Mouse (Mus musculus) testis, postnatal 14 days (tissue): ENCODE results near the gene Rfc2.

Source experiments
- DNase-seq: peaks from one replicate; pipeline ENCODE4 v3.0.0; 2021; ENCODE audit warnings: low spot score

Gene Rfc2

GRCm38 (mm10) chr5:134609916-134610643, 28.9 kb downstream of the Rfc2 start:
- no peak for DNase-seq

DNA sequence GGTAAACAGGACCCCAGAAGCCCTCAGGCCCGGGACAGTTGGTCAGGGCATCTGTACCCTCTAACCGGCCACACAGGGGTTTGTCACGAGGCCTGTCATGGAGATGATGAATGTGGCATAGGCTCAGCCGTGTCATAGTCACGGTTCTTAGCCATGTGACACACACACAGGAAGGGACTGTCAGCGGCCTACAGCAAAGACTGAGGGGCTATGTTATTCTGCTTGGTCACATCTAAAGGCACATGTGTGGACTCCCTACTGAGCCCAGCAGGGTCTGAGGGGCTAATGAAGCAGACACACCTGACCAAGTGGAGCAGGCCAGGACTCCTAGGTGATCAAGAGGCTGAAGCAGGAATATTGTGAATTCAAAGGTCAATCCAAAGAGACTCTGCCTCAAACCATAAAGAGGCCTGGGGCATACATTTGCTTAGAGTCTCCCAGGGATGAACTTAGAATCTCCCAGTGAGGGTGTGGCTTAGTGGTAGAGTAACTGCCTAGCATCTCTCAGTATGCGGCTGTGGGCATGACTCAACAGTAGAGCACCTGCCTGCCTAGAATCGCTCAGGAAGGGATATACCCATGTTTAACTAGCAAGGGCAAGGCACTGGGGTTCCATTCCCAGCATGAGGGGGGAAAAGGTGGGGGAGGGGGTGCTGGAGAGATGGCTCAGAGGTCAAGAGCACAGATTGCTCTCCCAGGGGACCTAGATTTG, 30.8 kb downstream of the Rfc2 start:
- no peak for DNase-seq

- DNase-seq, result no peak
Measured at GRCm38 (mm10) chr5:134613727-134614126, 32.6 kb downstream of the Rfc2 start.

- no peak for DNase-seq
Measured at GRCm38 (mm10) chr5:134614296-134614695, 33.1 kb downstream of the Rfc2 start.

DNA sequence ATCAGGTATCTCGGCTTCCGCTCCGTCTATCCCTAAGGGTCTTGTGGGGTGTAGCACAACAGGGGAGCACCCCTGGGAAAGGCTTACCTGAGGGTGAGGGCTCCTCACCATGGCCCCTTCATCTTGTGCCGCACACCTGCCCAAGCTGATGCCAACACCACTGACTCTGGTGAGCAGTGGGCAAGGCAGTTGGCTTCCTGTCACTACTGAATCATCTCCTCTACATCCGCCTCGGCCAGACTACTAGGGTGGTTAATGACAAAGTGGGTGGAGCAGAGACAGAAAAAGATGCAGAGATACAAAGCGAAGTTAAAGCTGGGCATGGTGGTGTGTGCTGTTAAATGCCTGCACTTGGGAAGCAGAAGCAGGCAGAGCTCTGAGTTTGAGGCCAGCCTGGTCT, 33.6 kb downstream of the Rfc2 start, which contains the start of gene Lat2:
Lat2 (minus strand) TSS at position 224 of the 400 bp plus-strand sequence.
- no peak for DNase-seq

GRCm38 (mm10) chr5:134615380-134615779, 34.2 kb downstream of the Rfc2 start:
- no peak for DNase-seq

- DNase-seq, result no peak
Measured at GRCm38 (mm10) chr5:134615780-134616179, 34.6 kb downstream of the Rfc2 start.

GRCm38 (mm10) chr5:134617071-134617470, 35.9 kb downstream of the Rfc2 start:
- no peak for DNase-seq

DNA sequence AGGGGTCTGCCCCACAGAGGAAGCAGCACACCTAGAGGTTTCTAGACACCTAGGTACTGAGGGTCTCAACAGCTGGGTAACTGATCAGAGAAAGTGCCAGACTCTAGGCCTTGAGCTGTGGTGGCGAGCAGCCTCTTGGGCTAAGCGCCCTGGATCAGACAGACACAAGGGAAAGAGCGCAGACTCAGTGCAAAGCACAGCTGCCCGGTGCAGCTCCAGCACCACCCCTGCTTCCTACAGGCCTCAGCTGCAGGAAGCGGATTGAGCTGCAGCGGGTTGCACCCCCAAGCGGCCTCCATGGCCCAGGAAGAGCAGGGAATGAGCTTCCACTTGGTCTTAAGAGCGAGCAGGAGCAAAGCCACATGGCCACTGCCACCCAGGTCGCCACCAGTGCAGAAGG, 39.3 kb downstream of the Rfc2 start:
- DNase-seq, result no peak

DNA sequence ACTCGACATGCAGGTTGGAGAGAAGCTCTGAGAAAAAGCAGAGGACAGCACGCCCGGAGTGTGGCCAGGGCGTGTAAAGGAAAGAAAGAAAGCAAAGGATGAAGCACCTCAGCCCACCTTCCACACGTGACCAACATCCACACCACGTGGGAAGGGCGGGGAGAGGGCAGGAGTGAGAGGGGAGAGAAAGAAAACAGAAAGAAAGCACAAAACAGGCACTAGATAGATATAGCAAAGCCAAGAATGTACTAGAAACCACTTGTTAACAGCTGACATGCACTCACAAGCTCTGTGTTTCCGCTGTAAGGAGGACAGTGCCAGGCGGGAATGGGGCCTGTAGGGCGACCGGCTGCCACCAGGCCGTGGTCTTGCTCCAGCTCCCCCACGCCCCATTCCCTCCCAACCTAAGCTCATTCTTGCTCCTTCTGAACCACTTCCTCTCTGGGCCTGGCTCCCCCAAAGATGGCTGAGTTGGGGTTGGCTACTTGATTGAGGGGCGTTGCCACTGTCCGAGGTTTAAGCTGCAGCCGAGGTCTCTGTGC, 40.0 kb downstream of the Rfc2 start:
- no peak for DNase-seq

- DNase-seq, result no peak
Measured at GRCm38 (mm10) chr5:134622069-134622468, 40.9 kb downstream of the Rfc2 start.

DNA sequence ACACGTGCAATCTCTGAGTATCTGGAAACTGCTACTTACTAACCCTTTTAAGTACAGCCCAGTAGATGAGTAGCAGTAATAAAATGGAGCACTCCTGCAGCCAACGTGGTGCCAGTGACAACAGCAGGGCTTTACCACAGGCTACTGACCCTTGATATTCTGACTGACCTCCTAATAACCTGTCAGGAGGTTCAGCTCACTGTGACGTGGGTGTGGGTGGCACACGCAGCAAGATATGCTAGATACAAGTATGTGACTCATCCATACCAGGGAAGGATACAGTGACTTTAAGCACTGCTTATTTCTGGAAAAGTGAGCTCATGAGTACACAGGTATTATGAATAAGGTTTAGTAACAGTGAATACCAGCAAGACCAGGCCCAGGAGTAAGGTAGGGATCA, 48.3 kb downstream of the Rfc2 start:
- no peak for DNase-seq

- DNase-seq, result no peak
Measured at GRCm38 (mm10) chr5:134630835-134631234, 49.7 kb downstream of the Rfc2 start.

DNA sequence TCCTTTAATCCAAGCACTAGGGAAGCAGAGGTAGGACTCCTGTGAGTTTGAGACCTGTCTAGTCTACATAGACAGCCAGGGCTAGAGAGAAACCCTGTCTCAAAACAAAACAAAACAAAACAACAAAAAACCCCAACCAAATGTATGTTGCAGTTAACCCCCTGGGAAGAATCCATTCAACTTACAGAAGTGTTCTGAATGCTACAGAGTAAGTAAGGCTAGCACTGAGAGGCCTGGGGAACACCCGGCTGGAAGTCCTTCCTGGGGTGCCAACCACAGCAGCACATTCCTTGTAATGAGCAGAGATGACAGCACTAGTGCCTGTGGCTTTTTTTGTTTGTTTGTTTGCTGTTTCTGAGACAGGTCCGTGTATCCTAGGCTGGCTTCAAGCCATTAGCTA, 51.7 kb downstream of the Rfc2 start:
- no peak for DNase-seq

DNA sequence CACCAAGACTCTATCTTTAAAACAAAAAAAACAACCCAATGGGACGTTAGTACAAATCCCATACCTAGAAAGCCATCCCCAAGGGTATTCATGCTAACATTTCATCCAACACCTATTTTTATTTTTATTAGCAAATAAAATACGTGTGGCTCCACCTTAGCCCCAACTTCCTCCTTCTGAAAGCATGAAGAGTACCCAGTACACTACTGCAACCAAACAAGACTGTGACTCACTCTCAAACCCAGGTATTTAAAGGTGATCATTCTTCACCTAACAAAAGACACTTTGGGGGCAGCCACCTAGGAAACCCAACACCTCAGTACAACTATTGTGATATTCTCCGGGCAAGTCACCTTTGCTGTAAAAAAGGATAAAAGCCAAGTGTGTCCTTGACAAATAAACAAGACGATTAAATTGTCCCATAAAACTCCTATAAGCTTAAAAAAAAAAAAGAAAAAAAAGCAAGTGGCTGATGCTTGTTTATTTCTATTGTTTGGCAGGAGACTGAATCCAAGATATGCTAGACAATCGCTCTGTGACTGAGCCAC, 56.7 kb downstream of the Rfc2 start:
- DNase-seq, result no peak

GRCm38 (mm10) chr5:134638461-134639268, 57.5 kb downstream of the Rfc2 start:
- DNase-seq, result no peak

- DNase-seq, result peak; percentile 97
Measured at GRCm38 (mm10) chr5:134639269-134639682, 58.1 kb downstream of the Rfc2 start, which contains the start of gene Eif4h. Eif4h (minus strand) TSS chr5:134639490.

GRCm38 (mm10) chr5:134640371-134640770, 59.2 kb downstream of the Rfc2 start:
- no peak for DNase-seq

GRCm38 (mm10) chr5:134644121-134644520, 63.0 kb downstream of the Rfc2 start:
- no peak for DNase-seq

GRCm38 (mm10) chr5:134644643-134645118, 63.5 kb downstream of the Rfc2 start:
- no peak for DNase-seq

DNA sequence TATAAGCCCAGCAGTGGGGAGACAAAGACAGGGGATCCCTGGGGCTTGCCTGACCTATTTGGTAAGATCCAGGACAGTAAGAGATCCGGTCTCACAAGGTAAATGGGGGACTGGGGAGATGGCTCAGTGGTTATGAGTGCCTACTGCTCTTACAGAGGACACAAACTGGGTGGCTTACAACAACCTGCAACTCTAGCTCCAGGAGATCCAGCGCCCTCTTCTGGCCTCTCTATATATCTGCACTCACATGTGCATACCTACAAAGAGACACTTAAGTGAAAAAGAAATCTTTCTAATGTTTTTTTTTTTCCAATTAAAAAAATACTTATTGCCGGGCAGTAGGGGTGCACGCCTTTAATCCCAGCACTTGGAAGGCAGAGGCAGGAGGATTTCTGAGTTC, 65.3 kb downstream of the Rfc2 start:
- DNase-seq, result no peak

DNA sequence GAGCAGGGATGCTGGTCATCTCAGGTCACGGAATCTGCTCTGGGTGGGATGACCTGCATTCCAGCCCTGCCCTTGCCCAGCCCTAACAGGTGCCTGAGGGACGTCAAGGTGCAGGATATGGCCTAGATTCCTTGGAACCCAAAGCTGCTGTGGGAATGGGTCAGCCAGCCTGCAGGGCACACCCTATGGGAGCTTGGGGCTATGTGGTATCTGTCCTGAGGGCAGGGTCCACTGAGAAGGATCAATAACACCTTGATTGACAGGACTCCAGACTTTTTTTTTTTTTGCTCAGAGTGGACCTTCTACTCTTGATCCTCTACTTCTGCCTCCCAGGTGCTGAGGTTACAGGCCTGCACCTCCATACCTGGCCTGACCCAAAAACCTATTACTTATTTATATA, 66.2 kb downstream of the Rfc2 start:
- DNase-seq, result no peak
